22 mouse cellular contexts compared by ENCODE assay signal in the genomic region with DNA sequence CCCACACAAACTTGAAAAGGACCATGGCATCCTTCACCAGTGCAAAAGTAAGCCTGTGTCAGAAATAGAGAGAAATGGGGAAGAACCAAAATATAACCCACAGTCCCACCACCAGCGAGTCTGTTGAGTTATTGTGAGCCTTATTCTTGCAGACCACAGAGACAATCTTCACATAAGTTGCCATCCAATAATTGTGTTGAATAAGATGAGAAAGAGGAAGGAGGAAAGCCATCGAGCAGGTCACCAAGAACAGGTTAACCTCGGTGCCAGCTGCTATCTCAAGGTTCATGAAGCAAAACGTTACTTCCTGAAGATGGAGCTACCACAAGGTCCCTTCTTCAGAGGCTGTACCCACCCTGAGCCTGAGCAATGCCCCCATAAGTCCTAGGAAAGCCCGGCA. TPM values are rescaled to one million over a fixed set of nuclear protein-coding genes. Genes with fewer than 3 reads are reported as not detected.
DNase-seq lines count a peak whose midpoint lies in the region; ATAC-seq and TF ChIP-seq lines count a peak whose summit lies in the region.
"Had no signal": no experiment of that assay in that cellular context is flagged by ENCODE, and none has a peak within 500 bp of the region (broad histone marks: within the 10 kb centered on the region; RNA-seq: fewer than 3 reads in every experiment).

No protein-coding gene starts in this region.

- H3K9me3 ChIP-seq in CH12.LX (replicated peaks; ENCODE audit: low read length), result peaks cover 5% of the 10 kb centered on the region
- H3K9me3 ChIP-seq: embryonic facial prominence, embryonic 10.5 days; forebrain, embryonic 13.5 days; hindbrain, embryonic 13.5 days had no signal

- no peak overlapping the region for H3K9ac ChIP-seq in CH12.LX (ENCODE audit: insufficient read depth, low read depth)
- H3K9ac ChIP-seq: forebrain, embryonic 13.5 days; forebrain, postnatal 0 days; hindbrain, embryonic 13.5 days had no signal

- H3K4me3 ChIP-seq in CH12.LX (replicated peaks in 1 of 3; ENCODE audit: low read depth in 2 of 3, low read length in 2 of 3, poor library complexity in 1 of 3), result no peak overlapping the region
- H3K4me3 ChIP-seq: embryonic facial prominence, embryonic 10.5 days; forebrain, embryonic 13.5 days; hindbrain, embryonic 13.5 days had no signal

- dilution Hi-C loops in CH12.LX (cut with MboI; ENCODE audit: extremely low pct_ligation_motif_present, extremely low pct_unique_long_range_greater_than_20kb, low sequenced_read_pairs), result no loop called here

- H3K4me1 ChIP-seq in CH12.LX (ENCODE audit: control insufficient read depth in 1 of 2, insufficient read depth in 2 of 2), result peaks cover 22 to 67% of the 10 kb centered on the region in 2 experiments
- H3K4me1 ChIP-seq: embryonic facial prominence, embryonic 10.5 days; forebrain, embryonic 13.5 days; hindbrain, embryonic 13.5 days had no signal

- no peaks in the 10 kb centered on the region for H3K79me2 ChIP-seq in CH12.LX (replicated peaks; ENCODE audit: control insufficient read depth, extremely low read depth, insufficient read depth, poor library complexity, severe bottlenecking)

- no peak for TF ChIP-seq CTCF in CH12.LX (conservative IDR thresholded peaks at IDR 0.05 in 1 of 2, IDR thresholded peaks at IDR 0.05 in 1 of 2; ENCODE audit: low read depth in 2 of 2, low read length in 2 of 2)

- TF ChIP-seq RAD21 in CH12.LX (IDR thresholded peaks at IDR 0.05; ENCODE audit: low read depth, low read length), result no peak; the same call in 1 of the 2 replicates

- ATAC-seq in granulocyte monocyte progenitor cell, adult 5-6 weeks (replicated peaks; ENCODE audit: poor library complexity, severe bottlenecking), result peak; percentile 42
- peak; percentile 69; the same call in 1 of the 2 replicates for ATAC-seq in neutrophil, adult 5-6 weeks (ENCODE audit: extremely low read depth, insufficient number of reproducible peaks, low FRiP score, poor library complexity, severe bottlenecking)
- ATAC-seq: activated CD4-positive, CD25-positive, alpha-beta regulatory T cell, adult 4 months; CD4-positive, CD25-positive, alpha-beta regulatory T cell, adult 4 months; forebrain, embryonic 13.5 days; forebrain, postnatal 0 days; intestine, embryonic 16.5 days; Patski had no signal

- TF ChIP-seq POLR2A in CH12.LX (IDR thresholded peaks at IDR 0.05; ENCODE audit: low read depth, low read length), result no peak

- H3K27ac ChIP-seq in CH12.LX (ENCODE audit: insufficient read depth, low read depth), result no peak overlapping the region
- H3K27ac ChIP-seq: embryonic facial prominence, embryonic 10.5 days; forebrain, embryonic 13.5 days; hindbrain, embryonic 13.5 days had no signal

- H3K36me3 ChIP-seq in CH12.LX (replicated peaks in 1 of 2; ENCODE audit: control insufficient read depth in 1 of 2, insufficient read depth in 1 of 2, low read length in 1 of 2), result no peaks in the 10 kb centered on the region
- H3K36me3 ChIP-seq: embryonic facial prominence, embryonic 10.5 days; hindbrain, embryonic 13.5 days had no signal

- peak; percentile 71 to 78 for DNase-seq in spleen, postnatal 36 days (ENCODE audit: low spot score in 2 of 2)
- DNase-seq in spleen, postnatal 4 days (ENCODE audit: low spot score in 2 of 2), result no peak
- peak; percentile 74 for DNase-seq in CH12.LX (ENCODE audit: extremely low read depth)
- no peak for DNase-seq in cerebellum, adult 9-10 months
- DNase-seq in thymus, adult 18-20 months, result no peak
- DNase-seq in ovary, postnatal 36 days (ENCODE audit: low spot score), result no peak
- DNase-seq: adrenal gland, postnatal 14 days; cerebellum, adult 2 months; cerebellum, postnatal 14 days; forebrain, postnatal 0 days; gastrocnemius, postnatal 14 days; heart, postnatal 10 days; heart, postnatal 4 days had no signal

- no peaks in the 10 kb centered on the region for H3K27me3 ChIP-seq in CH12.LX (replicated peaks)
- H3K27me3 ChIP-seq: forebrain, embryonic 13.5 days; hindbrain, embryonic 13.5 days had no signal

- TF ChIP-seq EP300 in CH12.LX (IDR thresholded peaks at IDR 0.05; ENCODE audit: low read length), result no peak; the same call in 1 of the 2 replicates

- in situ Hi-C loops in CH12.LX (cut with MboI; ENCODE audit: low pct_ligation_motif_present, low pct_unique_long_range_greater_than_20kb, low sequenced_read_pairs), result no loop called here

- peak overlapping the region; percentile 91 for H3K4me2 ChIP-seq in CH12.LX (ENCODE audit: insufficient read depth, low read depth, poor library complexity, severe bottlenecking)
- H3K4me2 ChIP-seq: forebrain, embryonic 13.5 days; hindbrain, embryonic 13.5 days had no signal

TF ChIP-seq in CH12.LX, 34 proteins besides CTCF, POLR2A, EP300 and RAD21:
- TF ChIP-seq ZMIZ1 (IDR thresholded peaks at IDR 0.05; ENCODE audit: low read depth, low read length) (no peak), TBP (conservative IDR thresholded peaks at IDR 0.05; ENCODE audit: low read depth, low read length) (peak; percentile 78)

RNA-seq across cellular contexts. Expression of a gene that starts 32.4 kb away (rescaled TPM):
- total RNA-seq in CH12.LX (2012; rRNA removed) (7.3 and 7.6 TPM in 2 replicates), CH12.LX (2014; rRNA removed) (9.1 and 11.0 TPM in 2 replicates)
- polyA plus RNA-seq in CH12.LX (2012; ENCODE audit: insufficient read length, low read depth), result 40.2 and 42.0 TPM in 2 replicates
- total RNA-seq in granulocyte monocyte progenitor cell, adult 5-6 weeks (2014; fragmentation: Nextera tagmentation), result 73.9 and 90.8 TPM in 2 replicates
- 18.9 and 22.1 TPM in 2 replicates for total RNA-seq in granulocyte monocyte progenitor cell, adult 5-6 weeks (2017)
- 57.2 and 72.9 TPM in 2 replicates for total RNA-seq in neutrophil, adult 5-6 weeks (2017)

Comparison
In these comparisons a context has a peak if more than half of its experiments do, and no peak if none do; other contexts are left out.
1. DNase-seq: peak in spleen, postnatal 36 days (2 of 2) and CH12.LX (single experiment); none in spleen, postnatal 4 days (0 of 2), cerebellum, adult 9-10 months (single experiment), thymus, adult 18-20 months (0 of 2) and ovary, postnatal 36 days (single experiment).